Mouse (Mus musculus) CH12.LX (cell line): ENCODE measurements at regions not wholly inside any gene's neighbourhood (a gene's known extent, or its start where the extent isn't known, plus 50 kb on each side); places are given as distances from the start of the nearest gene placed in this dataset.

Source experiments
- CTCF ChIP-seq, 2 experiments: IDR thresholded peaks in 1 of 2; conservative IDR thresholded peaks in 1 of 2; 2 replicates each; pipeline ENCODE4 v1.5.1; 2011 to 2012; ENCODE audit warnings: low read depth in 2 of 2, low read length in 2 of 2, improper control_type of control experiment in 1 of 2, inconsistent platforms in 1 of 2, mild to moderate bottlenecking in 1 of 2, moderate library complexity in 1 of 2
- E2F4 ChIP-seq: IDR thresholded peaks from 2 replicates; pipeline ENCODE4 v1.6.1; 2011; ENCODE audit warnings: low read depth, low read length, improper control_type of control experiment; ENCODE audit not compliant: insufficient replicate concordance
- ELF1 ChIP-seq: IDR thresholded peaks from 2 replicates; pipeline ENCODE4 v1.6.1; 2014; ENCODE audit warnings: low read depth, mild to moderate bottlenecking, inconsistent platforms, low read length, improper control_type of control experiment
- MAX ChIP-seq: IDR thresholded peaks from 2 replicates; pipeline ENCODE4 v1.6.1; 2011; ENCODE audit warnings: low read length, improper control_type of control experiment
- MEF2A ChIP-seq: IDR thresholded peaks from 2 replicates; pipeline ENCODE4 v1.6.1; 2014; ENCODE audit warnings: low read depth, mild to moderate bottlenecking, inconsistent platforms, low read length, improper control_type of control experiment, borderline replicate concordance
- MXI1 ChIP-seq: IDR thresholded peaks from 2 replicates; pipeline ENCODE4 v1.6.1; 2011; ENCODE audit warnings: mild to moderate bottlenecking, low read depth, low read length, improper control_type of control experiment
- POLR2AphosphoS2 ChIP-seq: IDR thresholded peaks from 2 replicates; pipeline ENCODE4 v1.6.1; 2011; ENCODE audit warnings: low read depth, low read length, improper control_type of control experiment
- TCF12 ChIP-seq: IDR thresholded peaks from 2 replicates; pipeline ENCODE4 v1.6.1; 2014; ENCODE audit warnings: low read depth, mild to moderate bottlenecking, inconsistent platforms, low read length, improper control_type of control experiment
- USF2 ChIP-seq: conservative IDR thresholded peaks from 2 replicates; pipeline ENCODE4 v1.6.1; 2011; ENCODE audit warnings: low read depth, low read length, improper control_type of control experiment

- TF ChIP-seq CTCF (conservative IDR thresholded peaks at IDR 0.05 in 1 of 2, IDR thresholded peaks at IDR 0.05 in 1 of 2; ENCODE audit: low read depth in 2 of 2, low read length in 2 of 2) (no peak), ELF1 (no peak), TCF12 (no peak), MAX (no peak), USF2 (no peak), E2F4 (no peak), MXI1 (no peak), MEF2A (no peak), POLR2AphosphoS2 (no peak)
These were observed 886.8 kb downstream of the Diaph3 start for GRCm38 (mm10) chr14:86254196-86254595.
